Mouse (Mus musculus): ENCODE measurements around the gene Zfp219.

Zfp219 gene

GRCm38 (mm10) chr14:52018248-52019050 lies 2.1 kb downstream of the Zfp219 start:
- no peak for DNase-seq (ENCODE audit: low spot score in 2 of 2)

GRCm38 (mm10) chr14:52017662-52018061 lies 2.9 kb downstream of the Zfp219 start:
- no peak for DNase-seq (ENCODE audit: low spot score in 2 of 2)

- no peak for DNase-seq (ENCODE audit: low spot score in 2 of 2)
Observed at GRCm38 (mm10) chr14:52016625-52017405, 3.7 kb downstream of the Zfp219 start.

GRCm38 (mm10) chr14:52015445-52016100 lies 5.0 kb downstream of the Zfp219 start, which contains the start of gene Tmem253:
Tmem253 (plus strand) TSS chr14:52015658.
- DNase-seq (ENCODE audit: low spot score in 2 of 2), result no peak

- DNase-seq (ENCODE audit: low spot score in 2 of 2), result no peak
Observed at GRCm38 (mm10) chr14:52014761-52015311, 5.7 kb downstream of the Zfp219 start.

- no peak for DNase-seq (ENCODE audit: low spot score in 2 of 2)
Observed at GRCm38 (mm10) chr14:52014271-52014760, 6.2 kb downstream of the Zfp219 start.

GRCm38 (mm10) chr14:52013771-52014219 lies 6.7 kb downstream of the Zfp219 start:
- no peak for DNase-seq (ENCODE audit: low spot score in 2 of 2)

- DNase-seq (ENCODE audit: low spot score in 2 of 2), result no peak
Observed at GRCm38 (mm10) chr14:52013021-52013610, 7.4 kb downstream of the Zfp219 start.

- DNase-seq (ENCODE audit: low spot score in 2 of 2), result no peak
Observed at GRCm38 (mm10) chr14:52012553-52012952, 8.0 kb downstream of the Zfp219 start.

GRCm38 (mm10) chr14:52012085-52012484 lies 8.4 kb downstream of the Zfp219 start:
- no peak for DNase-seq (ENCODE audit: low spot score in 2 of 2)

- DNase-seq (ENCODE audit: low spot score in 2 of 2), result no peak
Observed at GRCm38 (mm10) chr14:52011683-52012082, 8.8 kb downstream of the Zfp219 start.

- DNase-seq (ENCODE audit: low spot score in 2 of 2), result no peak
Observed at GRCm38 (mm10) chr14:52010446-52011111, 10.0 kb downstream of the Zfp219 start.

GRCm38 (mm10) chr14:52009841-52010240 lies 10.7 kb downstream of the Zfp219 start:
- DNase-seq (ENCODE audit: low spot score in 2 of 2), result no peak

- no peak for DNase-seq (ENCODE audit: low spot score in 2 of 2)
Observed at GRCm38 (mm10) chr14:52009361-52009760, 11.2 kb downstream of the Zfp219 start.

- DNase-seq (ENCODE audit: low spot score in 2 of 2), result peak; percentile 88 to 93
Observed at GRCm38 (mm10) chr14:52008321-52009203, 12.0 kb downstream of the Zfp219 start.

- DNase-seq (ENCODE audit: low spot score in 2 of 2), result no peak
Observed at GRCm38 (mm10) chr14:52006771-52007170, 13.8 kb downstream of the Zfp219 start.

GRCm38 (mm10) chr14:52006241-52006640 lies 14.3 kb downstream of the Zfp219 start:
- DNase-seq (ENCODE audit: low spot score in 2 of 2), result no peak

GRCm38 (mm10) chr14:52005616-52006015 lies 14.9 kb downstream of the Zfp219 start:
- no peak for DNase-seq (ENCODE audit: low spot score in 2 of 2)

GRCm38 (mm10) chr14:52005141-52005540 lies 15.4 kb downstream of the Zfp219 start:
- DNase-seq (ENCODE audit: low spot score in 2 of 2), result no peak

Data from frontal cortex, postnatal 25 days (tissue).